Mouse (Mus musculus) olfactory bulb, adult 2 months (tissue): ENCODE results near the gene Ifna4. TPM values are rescaled to one million over a fixed set of nuclear protein-coding genes. Genes with fewer than 3 reads are reported as not detected.
"Not testable (repeated sequence)": the region's sequence is repeated elsewhere in the genome, so short reads cannot be mapped to it uniquely, and the experiment has no call there.

Experiments used
- H3K27ac ChIP-seq: fragments of 200-500 bp; 2 replicates; pipeline ENCODE4 v1.5.1; 2012; ENCODE audit warnings: low read depth, low read length; ENCODE audit not compliant: insufficient read depth
- H3K4me1 ChIP-seq: fragments of 200-500 bp; 2 replicates; pipeline ENCODE4 v1.6.1; 2012; ENCODE audit warnings: low read length; ENCODE audit not compliant: control insufficient read depth, insufficient read depth
- H3K4me3 ChIP-seq: fragments of 200-500 bp; 2 replicates; pipeline ENCODE4 v1.5.1; 2012; ENCODE audit warnings: mild to moderate bottlenecking, low read depth, low read length, moderate library complexity; ENCODE audit not compliant: insufficient read depth
- CTCF ChIP-seq: fragments of 200-500 bp; IDR thresholded peaks from 2 replicates; pipeline ENCODE4 v1.5.1; 2012; ENCODE audit warnings: low read depth, mild to moderate bottlenecking, low read length, moderate library complexity; ENCODE audit not compliant: insufficient read depth
- POLR2A ChIP-seq: fragments of 200-500 bp; IDR thresholded peaks from 2 replicates; pipeline ENCODE4 v1.6.1; 2012; ENCODE audit warnings: mild to moderate bottlenecking, low read depth, low read length, moderate library complexity; ENCODE audit not compliant: insufficient read depth
- WGBS: fragments of 180-500 bp; shearing (Covaris S2); methylation state at CpG from one replicate; pipeline ENCODE4 v1.1.7; 2018; 5-methylcytosine and 5-hydroxymethylcytosine counted together
- polyA plus RNA-seq: library from polyadenylated mRNA; stranded (reverse); fragments of >200 nt; gene quantifications from 2 replicates; pipeline ENCODE4 v1.2.4, GENCODE M21; 2012; ENCODE audit warnings: low replicate concordance; ENCODE audit not compliant: missing spikeins, insufficient read depth, insufficient read length

Ifna4 gene
- not detected in 2 replicates for polyA plus RNA-seq

DNA sequence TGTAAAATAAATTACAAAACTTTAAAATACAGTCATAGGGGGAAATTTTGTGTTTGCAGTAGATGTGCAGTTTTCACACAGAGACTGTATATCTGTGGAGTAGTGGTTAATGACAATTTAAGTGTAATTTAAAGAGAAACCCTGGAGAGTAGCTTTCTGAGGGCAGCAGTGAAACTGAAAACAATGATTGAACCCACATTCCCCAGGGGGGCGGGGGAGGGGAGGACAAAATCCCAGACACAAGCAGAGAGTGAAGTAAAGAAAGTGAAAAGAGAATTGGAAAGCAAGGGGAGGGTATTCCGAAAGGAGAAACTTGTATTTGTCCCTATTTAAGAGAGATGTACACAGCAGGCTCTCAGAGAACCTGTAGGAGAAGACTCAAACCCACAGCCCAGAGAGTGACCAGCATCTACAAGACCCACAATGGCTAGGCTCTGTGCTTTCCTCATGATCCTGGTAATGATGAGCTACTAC, at the start of gene Ifna4:
Gene Ifna4 (plus strand): TSS at position 424 of the 474 bp plus-strand sequence.
- no peak for TF ChIP-seq CTCF
- no peak for TF ChIP-seq POLR2A
- H3K4me1 ChIP-seq: no peaks in the 10 kb centered on the region
- WGBS: 51% methylated on average over 2 of the region's 2 CpGs

DNA sequence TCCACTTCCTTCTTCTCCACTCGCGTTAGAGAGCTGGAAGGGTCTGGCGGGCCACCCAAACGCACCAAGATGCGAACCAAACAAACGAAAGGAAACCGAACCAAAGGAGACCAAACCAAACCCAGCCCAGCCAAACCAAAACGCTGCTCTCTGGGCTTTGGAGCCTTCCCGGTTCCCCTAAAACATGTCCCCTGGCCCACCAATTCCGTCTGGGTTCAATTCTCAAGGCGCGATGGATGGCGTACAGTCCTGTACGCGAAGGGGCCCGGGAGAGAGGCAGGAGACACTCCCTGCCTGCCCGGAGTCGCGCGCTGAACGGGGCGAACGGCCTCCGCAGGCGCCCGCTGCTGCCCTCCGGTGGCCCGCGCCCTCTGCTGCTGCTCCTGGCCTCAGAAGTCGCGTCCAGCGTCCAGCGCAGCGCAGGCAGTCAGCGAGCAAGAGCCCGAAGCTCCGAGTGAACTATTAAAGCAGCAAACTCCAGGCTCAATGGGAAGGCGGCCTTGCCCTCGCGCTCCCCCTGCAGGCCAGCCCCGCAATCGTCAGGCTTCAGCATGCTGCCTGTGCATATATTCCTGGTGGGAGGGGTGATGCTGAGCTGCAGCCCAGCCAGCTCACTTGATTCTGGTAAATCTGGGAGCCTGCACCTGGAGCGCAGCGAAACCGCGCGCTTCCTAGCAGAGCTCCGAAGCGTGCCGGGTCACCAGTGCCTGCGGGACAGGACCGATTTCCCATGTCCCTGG, 47.6 kb upstream of the Ifna4 start, which contains the start of gene Gm13275:
Gene Gm13275 (plus strand): TSS at position 552 of the 740 bp plus-strand sequence.
- not testable (repeated sequence) for H3K4me3 ChIP-seq, H3K27ac ChIP-seq, H3K4me1 ChIP-seq
- under 1% methylated on average over 14 of the region's 52 CpGs for WGBS

More for the DNA sequence above, at the start of gene Ifna4:
- no peak within 1 kb of the TSS for H3K27ac ChIP-seq
- H3K4me3 ChIP-seq: no peak within 1 kb of the TSS

DNA sequence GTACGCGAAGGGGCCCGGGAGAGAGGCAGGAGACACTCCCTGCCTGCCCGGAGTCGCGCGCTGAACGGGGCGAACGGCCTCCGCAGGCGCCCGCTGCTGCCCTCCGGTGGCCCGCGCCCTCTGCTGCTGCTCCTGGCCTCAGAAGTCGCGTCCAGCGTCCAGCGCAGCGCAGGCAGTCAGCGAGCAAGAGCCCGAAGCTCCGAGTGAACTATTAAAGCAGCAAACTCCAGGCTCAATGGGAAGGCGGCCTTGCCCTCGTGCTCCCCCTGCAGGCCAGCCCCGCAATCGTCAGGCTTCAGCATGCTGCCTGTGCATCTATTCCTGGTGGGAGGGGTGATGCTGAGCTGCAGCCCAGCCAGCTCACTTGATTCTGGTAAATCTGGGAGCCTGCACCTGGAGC, 44.6 kb upstream of the Ifna4 start, which contains the start of gene Gm13279:
Gene Gm13279 (plus strand): TSS at position 301 of the 400 bp plus-strand sequence.
- H3K4me3 ChIP-seq, H3K4me1 ChIP-seq, H3K27ac ChIP-seq: not testable (repeated sequence)
- no CpG with 5 or more reads among the region's 28 CpGs for WGBS

DNA sequence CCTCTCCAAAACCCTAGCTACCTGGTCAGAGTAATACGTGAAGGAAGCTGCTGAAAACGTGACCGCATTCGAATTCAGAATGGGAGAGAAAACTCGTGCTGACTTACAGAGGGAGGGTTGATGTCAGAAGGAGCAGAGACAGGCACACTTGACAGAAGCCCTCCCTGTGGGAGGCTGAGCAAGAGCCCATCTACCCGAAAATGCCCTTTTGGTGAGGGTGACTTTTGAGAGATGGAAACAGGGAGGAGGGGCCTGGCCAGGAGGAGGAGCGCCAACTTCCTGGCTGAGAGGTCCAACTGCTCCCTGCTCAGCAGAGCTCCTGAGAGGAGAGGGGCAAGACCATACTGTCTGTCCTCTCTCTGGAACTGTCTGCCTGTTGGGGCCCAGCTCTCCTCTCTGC, 42.3 kb upstream of the Ifna4 start, which contains the start of gene Gm13285:
Gene Gm13285 (plus strand): TSS at position 301 of the 400 bp plus-strand sequence.
- H3K4me1 ChIP-seq, H3K27ac ChIP-seq, H3K4me3 ChIP-seq: not testable (repeated sequence)
- WGBS: 23% methylated on average over 6 of the region's 7 CpGs

DNA sequence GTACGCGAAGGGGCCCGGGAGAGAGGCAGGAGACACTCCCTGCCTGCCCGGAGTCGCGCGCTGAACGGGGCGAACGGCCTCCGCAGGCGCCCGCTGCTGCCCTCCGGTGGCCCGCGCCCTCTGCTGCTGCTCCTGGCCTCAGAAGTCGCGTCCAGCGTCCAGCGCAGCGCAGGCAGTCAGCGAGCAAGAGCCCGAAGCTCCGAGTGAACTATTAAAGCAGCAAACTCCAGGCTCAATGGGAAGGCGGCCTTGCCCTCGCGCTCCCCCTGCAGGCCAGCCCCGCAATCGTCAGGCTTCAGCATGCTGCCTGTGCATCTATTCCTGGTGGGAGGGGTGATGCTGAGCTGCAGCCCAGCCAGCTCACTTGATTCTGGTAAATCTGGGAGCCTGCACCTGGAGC, 38.7 kb upstream of the Ifna4 start, which contains the start of gene Gm13287:
Gene Gm13287 (plus strand): TSS at position 301 of the 400 bp plus-strand sequence.
- H3K4me1 ChIP-seq, H3K27ac ChIP-seq, H3K4me3 ChIP-seq: not testable (repeated sequence)
- no CpG with 5 or more reads among the region's 29 CpGs for WGBS

DNA sequence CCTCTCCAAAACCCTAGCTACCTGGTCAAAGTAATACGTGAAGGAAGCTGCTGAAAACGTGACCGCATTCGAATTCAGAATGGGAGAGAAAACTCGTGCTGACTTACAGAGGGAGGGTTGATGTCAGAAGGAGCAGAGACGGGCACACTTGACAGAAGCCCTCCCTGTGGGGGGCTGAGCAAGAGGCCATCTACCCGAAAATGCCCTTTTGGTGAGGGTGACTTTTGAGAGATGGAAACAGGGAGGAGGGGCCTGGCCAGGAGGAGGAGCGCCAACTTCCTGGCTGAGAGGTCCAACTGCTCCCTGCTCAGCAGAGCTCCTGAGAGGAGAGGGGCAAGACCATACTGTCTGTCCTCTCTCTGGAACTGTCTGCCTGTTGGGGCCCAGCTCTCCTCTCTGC, 36.4 kb upstream of the Ifna4 start, which contains the start of gene Gm13288:
Gene Gm13288 (plus strand): TSS at position 301 of the 400 bp plus-strand sequence.
- H3K4me3 ChIP-seq: peak within 1 kb of the TSS; percentile 39
- WGBS: no CpG with 5 or more reads among the region's 8 CpGs
- not testable (repeated sequence) for H3K27ac ChIP-seq, H3K4me1 ChIP-seq

DNA sequence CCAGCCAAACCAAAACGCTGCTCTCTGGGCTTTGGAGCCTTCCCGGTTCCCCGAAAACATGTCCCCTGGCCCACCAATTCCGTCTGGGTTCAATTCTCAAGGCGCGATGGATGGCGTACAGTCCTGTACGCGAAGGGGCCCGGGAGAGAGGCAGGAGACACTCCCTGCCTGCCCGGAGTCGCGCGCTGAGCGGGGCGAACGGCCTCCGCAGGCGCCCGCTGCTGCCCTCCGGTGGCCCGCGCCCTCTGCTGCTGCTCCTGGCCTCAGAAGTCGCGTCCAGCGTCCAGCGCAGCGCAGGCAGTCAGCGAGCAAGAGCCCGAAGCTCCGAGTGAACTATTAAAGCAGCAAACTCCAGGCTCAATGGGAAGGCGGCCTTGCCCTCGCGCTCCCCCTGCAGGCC, 35.9 kb upstream of the Ifna4 start:
- WGBS: 0% methylated on average over 16 of the region's 34 CpGs
- H3K4me1 ChIP-seq, H3K27ac ChIP-seq: not testable (repeated sequence)
- H3K4me3 ChIP-seq: peak overlapping the region; percentile 39

DNA sequence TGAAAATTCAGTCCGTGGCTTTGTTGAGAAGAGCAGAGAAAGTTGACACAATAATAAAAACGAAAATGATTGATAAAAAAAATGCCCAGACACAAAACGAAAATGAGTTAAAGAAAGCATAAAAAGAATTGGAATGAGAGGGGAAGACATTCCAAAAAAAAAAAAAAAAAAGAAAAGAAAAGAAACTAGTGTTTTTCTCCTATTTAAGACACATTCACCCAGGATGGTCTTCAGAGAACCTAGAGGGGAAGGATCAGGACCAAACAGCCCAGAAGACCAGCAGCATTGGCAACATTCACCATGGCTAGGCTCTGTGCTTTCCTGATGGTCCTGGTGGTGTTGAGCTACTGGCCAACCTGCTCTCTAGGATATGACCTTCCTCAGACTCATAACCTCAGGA, 25.7 kb upstream of the Ifna4 start, which contains the start of gene Ifna7:
Gene Ifna7 (plus strand): TSS at position 301 of the 400 bp plus-strand sequence.
- 72% methylated on average over 3 of the region's 3 CpGs for WGBS
- TF ChIP-seq POLR2A: no peak
- TF ChIP-seq CTCF: no peak
- Histone ChIP-seq H3K27ac (no peak within 1 kb of the TSS), H3K4me1 (no peaks in the 10 kb centered on the region), H3K4me3 (no peak within 1 kb of the TSS)

DNA sequence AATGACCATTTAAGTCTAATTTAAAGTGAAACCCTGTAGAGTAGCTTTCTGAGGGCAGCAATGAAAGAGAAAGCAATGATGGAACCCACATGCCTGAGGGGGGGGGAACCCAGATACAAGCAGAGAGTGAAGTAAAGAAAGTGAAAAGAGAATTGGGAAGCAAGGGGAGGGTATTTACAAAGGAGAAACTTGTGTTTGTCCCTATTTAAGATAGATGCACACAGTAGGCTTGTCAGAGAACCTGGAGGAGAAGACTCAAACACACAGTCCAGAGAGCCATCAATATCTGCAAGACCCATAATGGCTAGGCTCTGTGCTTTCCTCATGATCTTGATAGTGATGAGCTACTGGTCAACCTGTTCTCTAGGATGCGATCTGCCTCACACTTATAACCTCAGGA, 22.0 kb upstream of the Ifna4 start, which contains the start of gene Ifna11:
Gene Ifna11 (plus strand): TSS at position 301 of the 400 bp plus-strand sequence.
- Histone ChIP-seq H3K27ac (no peak within 1 kb of the TSS), H3K4me3 (no peak within 1 kb of the TSS), H3K4me1 (no peaks in the 10 kb centered on the region)
- TF ChIP-seq CTCF (no peak), POLR2A (no peak)
- 89% methylated on average over 1 of the region's 1 CpGs for WGBS

DNA sequence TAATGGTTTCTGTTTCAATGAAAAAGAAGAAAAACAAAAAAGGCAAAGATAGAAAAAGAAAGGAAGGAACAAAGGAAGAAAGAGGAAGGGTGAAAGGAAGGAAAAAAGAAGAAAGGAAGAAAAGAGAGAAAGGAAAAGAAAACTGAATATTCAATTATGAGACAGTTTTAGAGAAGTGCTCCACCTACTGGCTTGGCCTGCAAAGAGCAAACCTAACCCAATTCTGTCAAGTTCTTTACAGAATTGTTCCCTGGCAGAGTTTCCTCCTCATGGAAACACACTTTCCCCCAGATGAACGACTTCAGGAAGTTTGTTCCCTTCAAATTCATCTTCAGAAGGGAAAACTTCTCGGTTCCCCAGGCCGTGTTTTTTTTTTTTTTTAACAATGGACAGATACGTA, 18.7 kb upstream of the Ifna4 start:
- 26% methylated on average over 4 of the region's 4 CpGs for WGBS

DNA sequence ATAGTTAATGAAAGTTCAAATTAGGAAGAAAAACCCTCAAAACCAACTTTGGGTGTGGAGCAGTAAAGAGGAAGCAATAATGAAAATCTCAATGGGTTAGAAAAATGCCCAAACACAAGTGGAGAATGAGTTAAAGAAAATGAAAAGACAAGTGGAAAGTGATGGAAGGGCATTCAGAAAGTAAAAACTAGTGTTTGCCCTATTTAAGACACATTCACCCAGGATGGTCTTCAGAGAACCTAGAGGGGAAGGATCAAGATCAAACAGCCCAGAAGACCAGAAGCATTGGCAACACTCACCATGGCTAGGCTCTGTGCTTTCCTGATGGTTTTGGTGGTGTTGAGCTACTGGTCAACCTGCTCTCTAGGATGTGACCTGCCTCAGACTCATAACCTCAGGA, 14.5 kb upstream of the Ifna4 start, which contains the start of gene Ifna6:
Gene Ifna6 (plus strand): TSS at position 301 of the 400 bp plus-strand sequence.
- H3K4me1 ChIP-seq, H3K27ac ChIP-seq, H3K4me3 ChIP-seq: not testable (repeated sequence)

More for the DNA sequence above, 18.7 kb upstream of the Ifna4 start:
- Histone ChIP-seq H3K27ac (no peak overlapping the region), H3K4me3 (no peak overlapping the region), H3K4me1 (no peaks in the 10 kb centered on the region)
- no peak for TF ChIP-seq POLR2A
- no peak for TF ChIP-seq CTCF
